Mouse (Mus musculus) midbrain, embryonic 16.5 days (tissue): Measurements from ENCODE around the gene Gramd1b. TPM values are rescaled to one million over a fixed set of nuclear protein-coding genes. Genes with fewer than 3 reads are reported as not detected.

ENCODE experiments used
- ATAC-seq: fragments of 200-750 bp; cut with Nextera tagmentation; 2 replicates; pipeline ENCODE4 v1.8.0; 2017; ENCODE audit warnings: moderate TSS enrichment
- H3K27ac ChIP-seq: fragments of 300-500 bp; sonication (generic); 2 replicates; pipeline ENCODE4 v1.5.1; 2014; ENCODE audit warnings: mild to moderate bottlenecking, low read length, mixed read lengths
- H3K27me3 ChIP-seq: fragments of 300-500 bp; sonication (generic); 2 replicates; pipeline ENCODE4 v1.6.1; 2014; ENCODE audit warnings: low read depth, low read length, mixed read lengths; ENCODE audit not compliant: control insufficient read depth, insufficient read depth
- H3K36me3 ChIP-seq: fragments of 300-500 bp; sonication (generic); 2 replicates; pipeline ENCODE4 v1.6.1; 2014; ENCODE audit warnings: mild to moderate bottlenecking, low read length, moderate library complexity, mixed read lengths; ENCODE audit not compliant: control insufficient read depth, insufficient read depth
- H3K4me1 ChIP-seq: fragments of 300-500 bp; sonication (generic); 2 replicates; pipeline ENCODE4 v1.6.1; 2014; ENCODE audit warnings: mild to moderate bottlenecking, low read length, mixed read lengths; ENCODE audit not compliant: control insufficient read depth, insufficient read depth
- H3K4me2 ChIP-seq: fragments of 300-500 bp; sonication (generic); 2 replicates; pipeline ENCODE4 v1.6.1; 2014; ENCODE audit warnings: mild to moderate bottlenecking, low read length, mixed read lengths
- H3K4me3 ChIP-seq: fragments of 300-500 bp; sonication (generic); 2 replicates; pipeline ENCODE4 v1.5.1; 2014; ENCODE audit warnings: low read depth, mild to moderate bottlenecking, low read length, moderate library complexity, mixed read lengths
- H3K9ac ChIP-seq: fragments of 300-500 bp; sonication (generic); 2 replicates; pipeline ENCODE4 v1.6.1; 2014; ENCODE audit warnings: low read depth, low read length, mixed read lengths
- H3K9me3 ChIP-seq: fragments of 300-500 bp; sonication (generic); replicated peaks from 2 replicates; pipeline ENCODE4 v1.6.1; 2014; ENCODE audit warnings: mild to moderate bottlenecking, low read length, mixed read lengths; ENCODE audit not compliant: control insufficient read depth, poor library complexity, severe bottlenecking
- WGBS: fragments of 180-500 bp; shearing (Covaris S2); extraction: QIAGEN DNeasy Blood & Tissue Kit; methylation state at CpG from one replicate; pipeline ENCODE4 v1.1.7; 2014; 5-methylcytosine and 5-hydroxymethylcytosine counted together
- polyA plus RNA-seq: library from polyadenylated mRNA; unstranded; fragments of >200 nt; fragmentation: Nextera tagmentation; extraction: Ambion mirVana; gene quantifications from 2 replicates; pipeline ENCODE4 v1.2.1, GENCODE M21; 2015

Gramd1b gene
- polyA plus RNA-seq, 1 experiment from 2014 or later: 20.3 TPM

- H3K9ac ChIP-seq: no peak overlapping the region
- ATAC-seq: no peak
- H3K4me2 ChIP-seq: no peak overlapping the region
- H3K36me3 ChIP-seq: peaks cover 24% of the 10 kb centered on the region
- H3K4me3 ChIP-seq: no peak overlapping the region
- H3K9me3 ChIP-seq: no peaks in the 10 kb centered on the region
- peaks cover 13% of the 10 kb centered on the region for H3K4me1 ChIP-seq
- WGBS: 75% methylated on average over 4 of the region's 4 CpGs
- H3K27me3 ChIP-seq: no peaks in the 10 kb centered on the region
- H3K27ac ChIP-seq: no peak overlapping the region
Measured at GRCm38 (mm10) chr9:40332326-40332725, 198.9 kb downstream of the Gramd1b start.

- no peaks in the 10 kb centered on the region for H3K27me3 ChIP-seq
- WGBS: 93% methylated on average over 15 of the region's 15 CpGs
- H3K27ac ChIP-seq: no peak overlapping the region
- peaks cover 24% of the 10 kb centered on the region for H3K36me3 ChIP-seq
- H3K9ac ChIP-seq: no peak overlapping the region
- peaks cover 9% of the 10 kb centered on the region for H3K4me1 ChIP-seq
- no peak overlapping the region for H3K4me3 ChIP-seq
- no peak for ATAC-seq
- no peaks in the 10 kb centered on the region for H3K9me3 ChIP-seq
- H3K4me2 ChIP-seq: no peak overlapping the region
Measured at GRCm38 (mm10) chr9:40331411-40332286, 199.5 kb downstream of the Gramd1b start.

- no peak overlapping the region for H3K4me2 ChIP-seq
- H3K27ac ChIP-seq: no peak overlapping the region
- peaks cover 2% of the 10 kb centered on the region; the same call in 1 of the 2 replicates for H3K4me1 ChIP-seq
- WGBS: 57% methylated on average over 19 of the region's 19 CpGs
- H3K9ac ChIP-seq: no peak overlapping the region
- no peak overlapping the region for H3K4me3 ChIP-seq
- H3K9me3 ChIP-seq: no peaks in the 10 kb centered on the region
- peak; percentile 86 for ATAC-seq
- no peaks in the 10 kb centered on the region for H3K27me3 ChIP-seq
- peaks cover 29% of the 10 kb centered on the region for H3K36me3 ChIP-seq
Measured at GRCm38 (mm10) chr9:40330609-40331382, 200.4 kb downstream of the Gramd1b start.

- Histone ChIP-seq H3K9ac (no peak overlapping the region), H3K36me3 (peaks cover 28% of the 10 kb centered on the region; the same call in 1 of the 2 replicates), H3K4me3 (no peak overlapping the region), H3K9me3 (no peaks in the 10 kb centered on the region), H3K4me2 (no peak overlapping the region), H3K4me1 (no peaks in the 10 kb centered on the region), H3K27me3 (no peaks in the 10 kb centered on the region), H3K27ac (no peak overlapping the region)
- 72% methylated on average over 7 of the region's 7 CpGs for WGBS
- ATAC-seq: no peak
Measured at GRCm38 (mm10) chr9:40326260-40326915, 204.8 kb downstream of the Gramd1b start.

GRCm38 (mm10) chr9:40324826-40325225 is 206.4 kb downstream of the Gramd1b start:
- Histone ChIP-seq H3K4me3 (no peak overlapping the region), H3K4me1 (no peaks in the 10 kb centered on the region), H3K4me2 (no peak overlapping the region), H3K36me3 (peaks cover 30% of the 10 kb centered on the region; the same call in 1 of the 2 replicates), H3K27me3 (no peaks in the 10 kb centered on the region), H3K27ac (no peak overlapping the region), H3K9ac (no peak overlapping the region), H3K9me3 (no peaks in the 10 kb centered on the region)
- no peak for ATAC-seq
- 95% methylated on average over 6 of the region's 6 CpGs for WGBS

- Histone ChIP-seq H3K9me3 (no peaks in the 10 kb centered on the region), H3K27me3 (no peaks in the 10 kb centered on the region), H3K4me1 (no peaks in the 10 kb centered on the region), H3K4me2 (no peak overlapping the region), H3K4me3 (no peak overlapping the region), H3K36me3 (peaks cover 26% of the 10 kb centered on the region; the same call in 1 of the 2 replicates), H3K27ac (no peak overlapping the region), H3K9ac (no peak overlapping the region)
- ATAC-seq: no peak
- over 99% methylated on average over 4 of the region's 4 CpGs for WGBS
Measured at GRCm38 (mm10) chr9:40324232-40324792, 206.9 kb downstream of the Gramd1b start.

- H3K36me3 ChIP-seq: peaks cover 26% of the 10 kb centered on the region; the same call in 1 of the 2 replicates
- no peaks in the 10 kb centered on the region for H3K27me3 ChIP-seq
- no peaks in the 10 kb centered on the region for H3K9me3 ChIP-seq
- no peak overlapping the region for H3K27ac ChIP-seq
- H3K9ac ChIP-seq: no peak overlapping the region
- WGBS: 76% methylated on average over 6 of the region's 6 CpGs
- ATAC-seq: no peak
- no peak overlapping the region for H3K4me3 ChIP-seq
- H3K4me2 ChIP-seq: no peak overlapping the region
- H3K4me1 ChIP-seq: no peaks in the 10 kb centered on the region
Measured at GRCm38 (mm10) chr9:40323773-40324172, 207.4 kb downstream of the Gramd1b start.

- H3K9me3 ChIP-seq: no peaks in the 10 kb centered on the region
- H3K4me3 ChIP-seq: no peak overlapping the region
- WGBS: 91% methylated on average over 5 of the region's 5 CpGs
- H3K27ac ChIP-seq: no peak overlapping the region
- no peaks in the 10 kb centered on the region for H3K4me1 ChIP-seq
- no peak for ATAC-seq
- H3K36me3 ChIP-seq: peaks cover 21% of the 10 kb centered on the region; the same call in 1 of the 2 replicates
- H3K9ac ChIP-seq: no peak overlapping the region
- H3K27me3 ChIP-seq: no peaks in the 10 kb centered on the region
- no peak overlapping the region for H3K4me2 ChIP-seq
Measured at GRCm38 (mm10) chr9:40323171-40323570, 208.0 kb downstream of the Gramd1b start.
